Mouse (Mus musculus) retina, postnatal 7 days (tissue): ENCODE results near the gene Plscr2.

ENCODE experiments used
- DNase-seq: peaks from one replicate; pipeline ENCODE4 v3.0.0-alpha.2; 2012; ENCODE audit warnings: low read depth, low spot score

Gene Plscr2

DNA sequence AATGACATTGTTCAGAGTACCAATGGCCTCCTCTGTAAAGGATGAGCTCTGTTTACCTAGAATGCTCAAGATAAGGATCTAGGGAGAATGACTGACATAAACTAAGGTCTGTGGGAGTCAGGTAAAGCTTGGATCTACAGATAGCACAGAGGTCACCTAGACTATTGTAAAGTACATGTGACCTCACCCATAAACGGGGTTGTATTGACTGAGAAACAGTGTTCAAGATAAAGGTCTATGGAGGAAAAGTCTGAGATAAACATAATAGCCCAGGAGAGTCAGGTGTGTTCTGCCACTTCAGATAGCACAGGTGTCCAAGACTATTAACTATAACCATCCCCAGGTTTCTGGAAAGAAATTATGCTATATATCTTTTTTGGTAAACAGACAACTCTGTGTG is 63.6 kb downstream of the Plscr2 start:
- DNase-seq, result no peak
